Mouse (Mus musculus) retina, adult 2 months (tissue): ENCODE measurements around the gene Akap8l.

Experiments
- DNase-seq: peaks from one replicate; pipeline ENCODE4 v3.0.0-alpha.2; 2012; ENCODE audit warnings: low read depth, low spot score

The Akap8l gene

DNA sequence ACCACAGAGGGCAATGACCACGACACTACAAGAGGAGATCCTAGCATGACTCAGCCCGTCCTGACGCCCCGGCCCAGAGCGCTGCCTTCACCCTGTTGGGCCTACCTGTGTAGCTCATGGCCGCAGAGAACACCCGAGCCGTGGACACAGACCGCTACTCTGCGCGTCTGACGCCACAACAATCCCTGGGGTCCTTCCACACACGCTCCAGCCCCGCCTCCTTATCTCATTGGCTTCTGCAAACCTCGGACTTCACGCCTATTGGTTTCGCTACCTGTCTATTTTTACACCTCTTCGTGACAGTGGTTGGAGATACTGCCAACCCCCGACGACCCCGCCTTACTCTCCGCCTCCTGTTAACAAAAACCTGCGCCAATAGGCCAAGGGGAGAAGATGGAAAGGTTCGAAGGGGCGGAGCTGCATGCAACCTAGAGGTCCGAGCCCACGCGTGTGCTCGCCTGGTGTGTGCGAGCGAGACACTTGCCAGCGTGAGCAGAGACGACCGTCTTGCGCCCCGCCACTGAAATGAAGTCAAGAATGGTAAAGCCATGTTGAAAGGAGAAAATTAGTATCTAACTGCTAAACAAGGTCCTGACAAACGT lies at the start of gene Akap8l:
TSS of gene Akap8l (minus strand) at position 226 of the 602 bp plus-strand sequence.
- DNase-seq, result peak; percentile 96

DNA sequence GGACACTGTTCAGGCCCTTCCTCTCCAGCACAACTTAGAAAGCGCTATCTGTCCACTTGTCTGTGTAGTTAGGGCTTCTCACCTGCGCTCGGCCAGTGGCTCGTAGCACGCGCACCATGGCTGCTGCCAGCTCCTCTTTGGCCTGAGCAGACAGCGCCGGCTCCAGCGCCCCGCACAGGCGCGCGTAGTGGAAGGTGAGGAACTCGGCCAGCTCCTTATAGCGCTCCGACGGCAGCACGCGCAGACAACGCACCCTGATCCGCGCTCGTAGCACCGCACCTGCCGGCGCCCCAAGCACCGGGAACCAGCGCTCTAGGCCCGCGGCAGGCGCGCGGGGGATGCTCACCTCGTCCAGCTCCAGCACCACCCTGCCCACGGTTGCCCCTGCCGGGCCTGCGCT lies 45.9 kb upstream of the Akap8l start:
- no peak for DNase-seq

DNA sequence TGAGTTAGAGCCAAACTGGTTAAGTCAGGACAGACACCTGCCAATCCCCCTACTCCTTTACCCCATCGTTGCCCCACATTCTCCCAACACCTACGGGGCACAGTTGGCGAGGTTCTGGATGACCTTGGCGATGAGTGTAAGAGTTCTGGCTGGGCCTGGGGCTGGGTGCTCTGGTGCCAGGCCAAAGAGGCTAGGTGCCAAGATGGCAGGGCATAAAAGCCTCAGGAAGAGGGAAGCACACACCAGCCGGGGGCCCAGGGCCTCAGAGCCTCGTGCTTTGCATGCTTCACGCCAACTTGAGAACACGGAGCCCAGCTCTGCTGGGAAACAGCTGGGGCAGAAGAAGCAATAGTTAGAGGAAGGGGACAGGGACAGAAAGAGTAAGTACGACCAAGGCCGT lies 43.5 kb upstream of the Akap8l start:
- DNase-seq, result no peak

DNA sequence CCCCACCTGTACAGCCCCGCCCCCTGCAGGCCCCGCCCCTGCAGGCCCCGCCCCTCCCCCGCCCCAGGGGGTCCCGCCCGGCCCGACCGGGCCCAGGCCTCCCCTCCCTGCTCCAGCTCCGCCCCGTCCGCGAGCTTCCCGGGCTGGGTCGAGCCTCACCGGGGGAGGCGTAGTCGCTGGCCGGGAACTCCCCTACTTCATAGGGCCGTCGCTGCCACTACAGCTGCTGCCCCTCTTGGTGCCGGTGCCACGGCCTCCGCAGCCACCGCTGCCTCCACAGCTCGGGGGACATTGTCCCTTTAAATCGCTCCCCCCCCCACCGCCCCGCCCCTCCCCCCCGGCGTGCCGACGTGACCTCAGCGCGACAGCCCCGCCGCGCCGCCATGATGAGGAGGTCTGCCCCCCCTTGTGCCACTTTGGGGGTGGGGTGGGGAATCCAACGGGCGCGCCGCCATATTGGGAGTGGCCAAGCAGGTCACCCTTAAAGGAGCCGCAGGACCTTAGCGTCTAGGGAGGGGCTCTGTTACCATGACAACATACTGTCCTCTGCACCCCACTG lies 38.8 kb upstream of the Akap8l start, which contains the start of gene Wiz:
TSS of gene Wiz (minus strand) at position 339 of the 559 bp plus-strand sequence.
- DNase-seq, result peak; percentile 86

DNA sequence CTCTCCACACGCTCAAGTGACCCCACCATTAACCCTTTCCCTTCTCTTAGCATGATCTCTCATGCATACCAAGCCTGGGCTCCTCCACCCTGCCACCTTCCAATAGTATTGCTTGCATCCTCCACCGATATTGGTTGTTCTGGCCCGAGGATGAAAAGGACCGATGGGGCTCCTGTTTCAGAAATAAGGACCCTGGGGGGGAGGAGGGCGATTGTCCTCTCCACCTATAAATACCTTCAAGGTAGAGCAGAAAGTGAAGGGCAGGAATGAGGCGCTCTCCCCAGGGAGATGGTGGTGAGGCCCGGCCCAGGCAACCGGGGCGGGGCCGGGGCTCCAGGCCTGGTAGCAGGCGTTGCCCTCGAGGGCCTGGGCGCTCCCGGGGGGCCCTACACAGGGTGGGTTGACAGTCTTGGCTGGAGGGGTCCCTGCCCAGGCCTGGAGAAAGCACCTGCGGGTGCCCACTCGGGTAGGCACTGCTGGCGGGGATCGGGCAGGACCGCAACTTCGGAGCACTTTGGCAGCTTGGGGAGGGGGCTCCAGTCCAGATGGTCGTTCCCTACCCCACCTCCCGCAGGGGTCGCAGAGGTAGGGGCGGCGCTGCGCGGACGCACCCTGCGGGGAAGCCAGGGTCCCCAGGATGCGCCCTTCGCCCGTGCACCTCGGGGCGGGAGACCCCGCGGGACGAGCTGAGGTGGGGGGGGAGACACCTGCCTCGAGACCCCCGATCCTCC lies 38.1 kb upstream of the Akap8l start:
- DNase-seq, result no peak

DNA sequence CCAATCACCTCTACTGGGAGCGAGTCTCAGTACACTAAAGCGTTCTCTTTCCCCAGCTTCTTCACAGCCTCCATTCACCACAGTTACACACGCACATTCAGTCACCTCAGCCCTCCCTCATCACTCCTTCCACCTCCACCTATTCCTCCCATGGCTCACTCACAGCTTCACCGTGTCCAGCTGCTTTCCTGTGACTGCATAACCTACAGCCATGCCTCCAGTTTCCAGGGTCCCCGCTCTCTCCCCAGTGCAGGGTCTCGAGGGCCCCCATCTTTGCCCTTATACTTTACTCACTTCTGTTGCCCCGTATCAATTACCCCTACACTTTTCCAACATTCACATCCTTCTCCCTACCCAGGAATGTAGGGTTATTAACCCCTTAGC lies 37.6 kb upstream of the Akap8l start:
- DNase-seq, result no peak

DNA sequence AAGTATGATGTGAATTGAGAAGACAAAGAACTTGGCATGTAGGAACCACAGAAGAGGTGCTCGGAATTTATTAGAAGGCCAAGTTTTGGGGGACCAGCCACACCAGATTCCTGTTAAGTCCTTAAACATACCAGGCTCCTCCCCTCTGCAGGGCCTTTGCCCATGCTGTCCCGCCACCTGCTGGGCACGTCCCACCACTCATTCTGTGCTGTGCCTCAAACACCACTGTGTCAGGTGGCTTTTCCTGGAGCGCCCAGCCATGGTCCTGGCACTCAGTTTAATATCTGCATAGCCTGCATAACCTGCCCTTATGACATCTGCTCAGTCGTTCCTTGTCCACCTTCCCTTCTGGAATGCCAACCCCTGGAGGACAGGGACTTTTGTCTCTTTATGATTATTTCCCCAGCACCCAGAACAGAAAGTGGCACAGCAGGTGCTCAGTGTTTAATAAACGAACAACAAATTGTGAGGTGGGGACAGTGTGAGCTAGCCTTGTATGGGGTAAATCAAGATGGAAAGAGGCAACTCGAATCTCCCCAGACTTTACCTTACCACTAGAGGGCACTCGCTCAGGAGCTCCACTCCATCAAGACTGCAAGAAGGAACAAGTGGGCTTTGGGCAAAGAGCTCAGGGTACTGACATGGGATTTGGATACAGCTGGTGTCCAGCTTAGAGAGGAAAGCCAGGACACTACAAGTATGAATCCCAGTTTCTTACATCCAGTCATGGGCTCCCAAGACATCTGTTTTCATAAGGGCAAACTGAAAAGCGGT lies 36.4 kb upstream of the Akap8l start:
- no peak for DNase-seq

DNA sequence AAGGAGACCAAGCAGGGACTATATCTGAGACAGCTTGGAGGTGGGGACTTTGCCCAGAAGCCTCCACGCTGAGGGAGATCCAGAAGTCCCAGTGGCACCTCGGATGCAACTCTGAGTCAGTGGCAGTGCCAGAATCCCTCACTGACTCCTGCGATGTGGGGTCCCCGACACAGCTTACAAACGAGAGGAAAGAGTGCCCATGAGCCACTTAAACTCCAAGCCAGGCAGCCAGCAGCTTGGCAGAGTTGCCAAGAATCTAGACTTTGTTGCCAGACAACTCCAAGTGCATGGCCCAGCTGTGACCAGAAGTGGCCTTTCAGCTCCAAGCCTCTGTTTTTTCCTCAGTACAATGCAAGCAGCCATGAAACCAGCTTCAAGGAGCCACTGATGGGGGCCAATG lies 33.3 kb upstream of the Akap8l start:
- no peak for DNase-seq

DNA sequence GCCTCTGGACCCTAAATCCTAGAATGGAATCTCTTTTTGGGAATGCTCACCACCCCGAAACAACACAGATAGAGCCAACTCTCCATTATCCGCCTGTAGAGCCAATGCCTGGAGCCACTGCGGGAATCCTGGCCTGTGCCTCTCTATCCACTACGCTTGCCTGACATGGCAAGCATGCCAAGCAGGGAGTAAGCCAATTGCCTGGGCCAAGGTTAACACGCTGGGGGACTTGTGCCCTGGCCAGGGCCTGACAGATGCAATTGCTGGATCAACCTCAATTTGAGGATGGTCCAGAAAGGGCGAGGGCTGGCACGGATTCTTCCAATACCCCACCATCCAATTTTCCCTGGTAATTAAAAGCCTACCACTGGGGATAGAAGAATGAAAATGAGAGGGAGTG lies 32.2 kb upstream of the Akap8l start:
- DNase-seq, result no peak

DNA sequence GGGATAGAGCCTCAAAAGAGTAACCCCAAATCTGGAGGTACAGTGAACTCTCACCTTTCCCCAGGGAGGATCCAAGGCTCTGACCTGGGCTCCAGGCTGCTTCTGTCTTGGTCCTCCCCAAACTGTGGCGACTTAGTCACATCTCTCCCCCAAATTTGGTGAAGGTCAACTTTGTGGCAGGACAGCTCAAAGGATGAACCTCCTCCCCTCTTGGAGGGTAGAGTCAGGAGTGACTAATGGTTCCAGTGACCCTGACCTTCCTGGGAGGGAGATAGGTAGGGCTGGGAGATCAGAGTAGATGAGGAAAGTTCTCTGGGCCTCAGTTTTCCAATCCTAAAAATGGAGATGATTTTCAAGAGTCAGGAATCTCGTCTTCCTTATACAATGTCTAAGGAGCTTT lies 28.4 kb upstream of the Akap8l start:
- DNase-seq, result no peak

DNA sequence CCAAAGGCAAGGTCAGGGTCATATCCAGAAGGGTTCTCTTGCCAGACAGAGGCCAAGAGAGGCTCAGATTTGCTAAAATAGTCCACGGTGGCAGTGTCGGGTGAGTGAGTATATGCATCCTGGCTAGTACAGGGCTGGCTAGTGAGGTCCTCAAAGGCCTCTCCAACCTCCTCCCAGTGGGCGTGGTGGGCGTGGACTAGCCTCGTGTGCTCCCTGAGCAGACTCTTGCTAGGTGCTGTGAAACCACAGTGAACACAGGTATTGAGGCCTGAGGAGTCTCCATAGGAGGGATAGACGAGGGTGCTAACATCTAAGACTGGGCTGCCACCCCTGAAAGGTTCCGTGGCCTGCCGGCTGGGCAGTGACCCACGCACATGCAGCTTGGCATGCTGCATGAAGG lies 26.7 kb upstream of the Akap8l start:
- DNase-seq, result no peak

DNA sequence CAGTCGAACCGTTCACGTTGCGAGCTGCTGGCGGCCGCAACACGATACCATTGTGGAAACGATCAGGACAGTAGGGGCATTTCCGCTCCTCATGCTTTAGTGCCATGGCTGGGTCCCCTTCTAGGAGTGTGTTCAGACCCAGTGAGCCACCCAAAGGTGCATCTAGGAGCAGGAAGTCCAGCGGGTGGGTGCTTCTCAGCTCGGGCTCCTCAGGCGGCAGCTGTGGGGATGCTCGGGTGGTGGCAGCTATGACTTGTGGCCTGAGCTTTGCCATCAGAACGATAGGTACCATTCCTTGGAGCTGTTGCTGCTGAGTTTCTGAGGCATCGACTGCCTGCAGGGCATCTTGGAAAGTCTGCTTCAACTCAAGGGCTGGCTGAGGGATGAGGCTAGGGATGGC lies 26.1 kb upstream of the Akap8l start:
- no peak for DNase-seq

DNA sequence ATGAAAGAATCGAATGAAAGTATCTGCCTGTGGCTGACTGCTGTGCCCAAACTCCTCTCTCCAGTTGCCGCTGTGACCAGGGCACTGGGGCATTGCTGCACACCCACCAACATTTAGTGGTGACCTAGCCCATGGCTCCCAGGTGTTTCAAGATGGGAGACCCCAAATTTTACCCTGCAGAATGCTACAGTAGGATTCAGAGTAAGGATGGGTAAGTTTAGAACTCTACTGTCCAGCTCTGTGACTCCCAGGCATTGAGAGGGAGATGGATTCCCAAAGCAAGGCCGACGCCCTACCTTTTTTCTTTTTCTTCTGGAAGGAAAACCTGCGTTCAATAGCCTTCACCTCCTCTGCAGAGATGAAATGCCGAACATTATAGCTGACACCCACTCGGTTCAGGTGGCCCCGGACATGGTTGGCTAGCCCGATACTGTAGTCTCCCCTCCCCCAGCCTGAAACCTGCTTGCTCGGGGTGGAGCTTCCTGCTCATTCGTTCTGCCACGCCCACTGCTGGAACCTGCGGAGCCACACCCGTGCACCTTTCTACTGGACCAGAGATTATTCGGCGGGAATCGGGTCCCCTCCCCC lies 18.7 kb upstream of the Akap8l start:
- DNase-seq, result no peak

DNA sequence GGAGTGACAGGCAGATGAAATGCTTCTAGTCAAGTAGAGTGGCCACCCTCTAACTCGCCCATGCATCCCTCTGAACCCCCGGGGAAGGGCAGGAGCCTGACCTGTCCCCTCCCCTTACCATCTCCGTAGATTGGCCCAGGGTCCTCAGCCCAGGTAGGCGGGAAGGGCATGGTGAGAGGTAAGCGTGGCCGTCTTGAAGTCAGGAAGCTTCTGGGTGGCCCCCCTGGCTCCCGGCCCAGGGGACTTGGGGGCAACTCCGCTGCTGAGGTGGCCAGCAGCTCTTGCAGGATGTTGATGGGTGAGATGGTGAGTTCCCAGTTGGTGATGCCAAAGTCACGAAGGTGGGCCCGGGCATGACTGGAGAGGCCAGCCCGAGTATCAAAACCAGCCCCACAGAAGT lies 17.3 kb upstream of the Akap8l start:
- DNase-seq, result no peak

DNA sequence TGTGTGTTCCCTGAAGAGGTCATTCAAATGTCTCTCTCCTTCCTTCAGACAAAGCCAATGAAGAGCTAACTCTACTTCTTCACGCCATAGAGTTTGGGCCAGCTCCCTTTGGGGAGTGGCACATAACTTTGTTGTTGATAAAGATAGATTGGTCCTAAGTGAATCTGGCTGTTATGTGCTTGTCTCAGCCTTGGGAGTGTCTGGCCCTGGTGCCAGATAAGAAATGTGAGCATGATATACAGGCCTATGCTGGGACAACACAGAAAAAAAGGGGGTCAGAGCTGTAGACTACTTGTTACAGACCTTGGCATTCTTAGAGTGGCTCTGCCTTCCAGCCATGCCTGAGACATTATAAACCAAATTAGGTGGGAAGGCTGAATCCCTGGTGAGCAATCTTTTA lies 14.9 kb upstream of the Akap8l start:
- DNase-seq, result no peak

DNA sequence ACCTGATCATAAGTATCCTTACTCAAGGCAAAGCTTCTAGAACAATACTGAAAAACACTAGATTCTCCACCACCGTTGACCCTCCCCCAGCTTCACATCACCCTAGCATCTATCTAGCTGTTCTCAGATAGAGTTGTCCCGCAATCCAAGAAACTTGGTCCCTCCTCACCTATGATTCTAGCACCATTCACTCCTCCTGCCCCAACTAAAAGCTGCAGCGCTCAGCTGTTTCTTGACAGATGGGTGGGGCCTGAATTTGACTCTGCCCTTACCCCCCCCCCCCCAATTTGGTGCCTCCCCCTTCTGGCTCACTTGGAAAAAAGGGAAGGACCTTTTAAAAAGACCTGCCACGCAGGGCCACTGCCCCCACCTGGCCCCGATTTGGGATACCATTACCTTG lies 14.4 kb upstream of the Akap8l start:
- DNase-seq, result no peak

DNA sequence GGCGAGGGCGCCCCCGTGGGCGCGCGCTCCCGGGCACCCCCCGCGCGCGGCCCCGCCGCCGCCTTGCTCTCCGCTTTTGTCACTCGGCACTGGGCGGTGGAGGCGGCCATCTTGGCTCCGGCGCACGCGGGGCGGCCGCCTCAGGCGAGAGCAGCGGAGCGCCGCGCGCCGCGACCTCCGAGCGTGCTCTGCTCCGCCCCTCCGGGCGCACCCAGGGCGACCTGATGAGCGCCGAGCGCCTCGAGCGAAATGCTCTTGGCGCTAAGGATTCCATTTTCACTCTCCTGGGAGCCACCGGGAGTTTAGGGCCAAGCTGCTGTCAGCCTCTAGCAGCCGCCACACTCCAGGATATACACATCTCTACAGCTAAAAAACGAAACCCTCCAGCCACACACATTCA lies 13.9 kb upstream of the Akap8l start:
- DNase-seq, result peak; percentile 66

DNA sequence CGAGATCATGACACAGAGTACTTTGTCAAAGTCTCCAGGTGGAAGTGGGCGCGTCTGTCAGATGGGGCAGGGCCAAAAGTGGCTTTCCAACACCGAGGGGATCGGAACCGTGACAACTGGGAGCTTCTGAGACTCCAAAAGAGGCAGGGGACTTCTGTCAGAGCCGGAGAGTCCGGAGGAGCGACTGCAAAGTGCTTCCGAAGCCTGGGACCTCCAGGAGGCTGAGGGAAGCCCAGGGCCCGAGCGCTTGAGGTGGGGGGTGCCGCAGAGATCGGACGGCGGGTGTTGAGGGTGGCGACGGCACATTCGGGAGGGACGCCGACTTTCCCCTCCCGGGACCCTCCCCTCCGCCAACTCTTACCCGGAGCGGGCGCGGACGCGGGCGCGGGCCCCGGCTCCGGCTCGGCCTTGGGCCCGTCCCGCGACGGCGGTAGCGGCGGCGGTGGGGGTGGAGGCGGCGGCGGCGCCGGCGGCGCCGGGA lies 13.5 kb upstream of the Akap8l start:
- DNase-seq, result no peak

DNA sequence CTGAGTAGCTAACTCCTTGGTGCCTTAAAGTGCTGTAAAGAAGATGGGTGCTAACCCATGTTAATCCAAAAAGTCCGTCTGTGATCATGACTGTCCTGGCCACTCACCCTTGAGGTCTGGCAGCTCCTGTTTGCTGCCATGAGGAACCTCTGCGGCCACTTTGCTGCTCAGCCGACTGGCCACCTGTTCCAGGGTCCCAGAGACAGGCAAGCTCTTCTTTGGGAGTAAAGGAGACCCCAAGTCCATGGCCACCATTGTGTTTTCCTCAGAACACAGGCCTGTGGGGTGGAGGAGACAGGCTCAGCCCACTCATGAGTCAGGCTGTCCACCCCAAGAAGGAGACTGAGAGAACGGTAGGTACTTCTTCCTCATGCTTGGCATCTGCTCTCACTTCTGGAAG lies 12.3 kb upstream of the Akap8l start:
- DNase-seq, result no peak

DNA sequence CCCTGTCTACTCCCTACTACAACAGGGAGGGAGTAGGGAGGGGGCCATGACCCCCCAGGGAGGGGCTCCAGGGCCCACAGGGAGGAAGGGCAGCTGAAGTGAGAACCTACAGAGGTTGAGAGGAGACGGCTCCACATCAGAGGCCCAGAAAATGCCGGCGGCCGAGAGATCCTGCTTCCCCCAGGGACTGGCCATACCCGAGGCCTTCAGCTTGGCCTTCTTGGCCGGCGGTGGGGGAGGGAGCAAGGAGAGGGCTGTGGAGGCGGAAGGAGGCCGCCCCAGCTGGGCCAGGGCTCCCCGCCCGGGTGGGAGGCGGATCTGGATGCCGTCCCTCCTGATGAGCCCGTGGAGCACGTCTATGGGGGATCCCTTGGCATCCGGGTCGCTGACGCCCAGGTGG lies 9.5 kb upstream of the Akap8l start:
- no peak for DNase-seq

DNA sequence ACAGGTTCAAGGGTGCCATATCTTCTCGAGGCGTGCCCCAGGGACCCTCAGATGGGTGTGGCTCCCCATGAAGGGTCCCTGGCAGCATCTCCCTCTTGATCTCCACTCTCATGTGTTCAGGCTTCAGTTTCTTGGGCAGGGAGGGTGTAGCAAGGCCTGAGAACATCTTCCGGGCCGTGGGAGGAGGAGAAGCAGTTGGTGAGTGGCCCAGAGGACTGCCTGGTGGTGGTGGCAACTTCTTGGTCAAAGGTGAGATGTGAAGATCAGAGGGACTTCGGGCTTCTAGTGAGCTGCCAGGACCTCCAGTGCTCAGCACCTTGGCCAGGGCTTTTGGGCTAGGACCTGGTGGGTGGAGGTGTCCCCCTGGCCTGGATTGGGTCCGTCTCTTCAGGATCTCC lies 8.5 kb upstream of the Akap8l start:
- no peak for DNase-seq
